Mouse (Mus musculus): ENCODE data around the gene Kcnab1. TPM values are rescaled to one million over a fixed set of nuclear protein-coding genes. Genes with fewer than 3 reads are reported as not detected.
A peak's percentile ranks its signal among the peaks of the same experiment; 100 is the strongest.

The Kcnab1 gene
- total and polyA plus RNA-seq, 3 experiments: 0.82 to 4.5 (median 2.9) TPM

DNA sequence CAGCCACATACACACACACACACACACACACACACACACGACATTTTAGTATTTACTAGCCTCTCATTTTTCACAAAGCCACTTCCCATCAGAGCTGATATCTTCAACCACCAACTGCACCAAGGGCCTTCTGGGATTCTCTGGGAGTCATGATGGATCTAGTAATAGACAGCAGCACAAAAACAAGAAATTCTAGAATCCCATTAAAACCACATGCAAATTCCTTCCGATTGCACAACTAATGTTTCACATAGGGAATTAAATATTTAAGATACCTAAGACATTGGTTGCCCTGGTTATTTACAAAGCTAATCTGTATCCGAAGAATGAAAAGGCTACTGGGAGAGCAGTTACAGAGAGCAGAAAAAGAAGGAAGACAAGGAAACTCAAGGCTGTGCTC is 29.6 kb downstream of the Kcnab1 start:
- H3K79me2 ChIP-seq (replicated peaks; ENCODE audit: control insufficient read depth, insufficient read depth, low read length): no peaks in the 10 kb centered on the region
- intact Hi-C loops (cut with DNase I): no loop called here

DNA sequence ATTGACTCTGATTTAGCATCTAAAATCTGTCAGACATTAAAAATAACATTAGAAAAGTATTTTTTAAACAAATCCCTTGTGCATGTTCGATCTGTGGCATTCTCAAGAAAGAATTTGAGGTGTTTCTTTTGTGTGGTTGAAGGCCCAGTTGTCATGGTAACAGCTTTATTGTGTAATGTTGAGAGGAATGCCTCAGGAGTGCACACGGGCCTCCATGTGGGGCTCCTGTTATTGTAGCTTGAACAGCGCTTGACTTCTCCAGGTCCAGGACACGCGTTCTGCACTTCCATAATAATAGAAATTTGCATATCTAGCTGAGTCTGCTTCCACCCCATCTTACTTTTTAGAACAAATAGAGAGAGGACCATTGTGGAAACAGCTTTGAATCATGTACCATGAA is 36.0 kb downstream of the Kcnab1 start:
- Histone ChIP-seq H3K79me2 (replicated peaks; ENCODE audit: control insufficient read depth, insufficient read depth, low read length) (no peaks in the 10 kb centered on the region), H3K27ac (no peak overlapping the region), H3K36me3 (ENCODE audit: control insufficient read depth, insufficient read depth, low read length) (no peaks in the 10 kb centered on the region), H3K4me1 (ENCODE audit: control insufficient read depth, insufficient read depth, low read length) (no peaks in the 10 kb centered on the region), H3K27me3 (ENCODE audit: control insufficient read depth, insufficient read depth, low read length) (no peaks in the 10 kb centered on the region), H3K4me3 (no peak overlapping the region), H3K9ac (ENCODE audit: low read depth, low read length) (no peak overlapping the region)
- 84% methylated on average over 5 of the region's 5 CpGs for WGBS
- DNase-seq: no peak
- intact Hi-C loops (cut with DNase I): no loop called here
- TF ChIP-seq CTCF (IDR thresholded peaks at IDR 0.05) (no peak), EP300 (IDR thresholded peaks at IDR 0.05; ENCODE audit: insufficient read depth, low read depth, low read length) (no peak), POLR2A (IDR thresholded peaks at IDR 0.05; ENCODE audit: insufficient read depth, low read depth, low read length) (no peak)

More for the DNA sequence above, 29.6 kb downstream of the Kcnab1 start:
- Histone ChIP-seq H3K27me3 (ENCODE audit: control insufficient read depth, insufficient read depth, low read length) (no peaks in the 10 kb centered on the region), H3K9ac (ENCODE audit: low read depth, low read length) (no peak overlapping the region), H3K4me1 (ENCODE audit: control insufficient read depth, insufficient read depth, low read length) (no peaks in the 10 kb centered on the region), H3K4me3 (no peak overlapping the region), H3K27ac (no peak overlapping the region), H3K36me3 (ENCODE audit: control insufficient read depth, insufficient read depth, low read length) (no peaks in the 10 kb centered on the region)
- no peak for TF ChIP-seq POLR2A (IDR thresholded peaks at IDR 0.05; ENCODE audit: insufficient read depth, low read depth, low read length)
- WGBS: 83% methylated on average over 3 of the region's 3 CpGs
- DNase-seq: no peak

DNA sequence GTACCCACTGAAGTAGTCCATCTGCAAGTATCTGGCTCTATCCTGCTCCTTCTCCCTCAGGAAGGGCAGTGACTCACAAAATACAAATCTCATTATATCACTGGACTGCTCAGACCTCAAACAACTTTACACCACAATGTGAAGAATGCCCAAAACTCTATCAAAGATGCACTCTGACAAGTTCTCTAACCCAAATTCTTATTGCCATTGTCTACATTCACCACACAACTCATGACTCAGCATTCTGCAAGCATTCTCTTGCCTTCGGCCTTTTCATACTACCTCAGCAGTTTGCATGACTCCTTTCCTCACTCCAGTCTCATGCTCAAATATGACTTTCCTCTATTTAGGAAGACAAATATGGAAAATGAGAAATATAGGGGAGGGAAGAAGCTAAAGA is 42.6 kb downstream of the Kcnab1 start:
- no peak for DNase-seq
- no peak overlapping the region for H3K4me3 ChIP-seq
- no peak for TF ChIP-seq CTCF (IDR thresholded peaks at IDR 0.05)
- no peak for TF ChIP-seq EP300 (IDR thresholded peaks at IDR 0.05; ENCODE audit: insufficient read depth, low read depth, low read length)
- no peak for TF ChIP-seq POLR2A (IDR thresholded peaks at IDR 0.05; ENCODE audit: insufficient read depth, low read depth, low read length)
- no peaks in the 10 kb centered on the region for H3K79me2 ChIP-seq (replicated peaks; ENCODE audit: control insufficient read depth, insufficient read depth, low read length)
- H3K9ac ChIP-seq (ENCODE audit: low read depth, low read length): no peak overlapping the region
- H3K36me3 ChIP-seq (ENCODE audit: control insufficient read depth, insufficient read depth, low read length): no peaks in the 10 kb centered on the region
- H3K4me1 ChIP-seq (ENCODE audit: control insufficient read depth, insufficient read depth, low read length): no peaks in the 10 kb centered on the region
- intact Hi-C loops (cut with DNase I): no loop called here
- H3K27ac ChIP-seq: no peak overlapping the region
- H3K27me3 ChIP-seq (ENCODE audit: control insufficient read depth, insufficient read depth, low read length): no peaks in the 10 kb centered on the region
- 80% methylated on average over 1 of the region's 1 CpGs for WGBS

DNA sequence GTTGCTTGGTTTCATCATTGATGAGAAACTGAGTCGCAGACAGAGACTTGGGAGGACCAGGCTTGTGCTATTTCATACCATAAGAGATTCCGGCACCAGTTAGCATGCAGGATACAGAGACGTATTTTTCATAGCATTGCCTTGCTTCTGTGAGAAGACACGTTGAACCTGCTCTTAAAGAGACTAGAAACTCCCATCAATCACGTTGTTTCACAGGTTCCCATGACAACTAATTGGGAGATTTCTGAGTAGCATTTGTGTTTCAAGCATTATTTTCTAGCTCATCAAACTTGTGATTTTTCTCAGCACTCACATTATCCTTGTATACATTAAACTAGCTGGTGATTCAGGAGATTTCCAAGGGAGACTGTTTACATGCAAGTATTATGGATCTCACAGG is 63.8 kb downstream of the Kcnab1 start:
- Histone ChIP-seq H3K4me3 (no peak overlapping the region), H3K9ac (ENCODE audit: low read depth, low read length) (no peak overlapping the region), H3K27me3 (ENCODE audit: control insufficient read depth, insufficient read depth, low read length) (no peaks in the 10 kb centered on the region), H3K4me1 (ENCODE audit: control insufficient read depth, insufficient read depth, low read length) (no peaks in the 10 kb centered on the region), H3K27ac (no peak overlapping the region), H3K79me2 (replicated peaks; ENCODE audit: control insufficient read depth, insufficient read depth, low read length) (no peaks in the 10 kb centered on the region), H3K36me3 (ENCODE audit: control insufficient read depth, insufficient read depth, low read length) (no peaks in the 10 kb centered on the region)
- 81% methylated on average over 5 of the region's 5 CpGs for WGBS
- intact Hi-C loops (cut with DNase I): no loop called here
- TF ChIP-seq EP300 (IDR thresholded peaks at IDR 0.05; ENCODE audit: insufficient read depth, low read depth, low read length): no peak
- TF ChIP-seq POLR2A (IDR thresholded peaks at IDR 0.05; ENCODE audit: insufficient read depth, low read depth, low read length): no peak
- no peak for TF ChIP-seq CTCF (IDR thresholded peaks at IDR 0.05)
- DNase-seq: no peak

DNA sequence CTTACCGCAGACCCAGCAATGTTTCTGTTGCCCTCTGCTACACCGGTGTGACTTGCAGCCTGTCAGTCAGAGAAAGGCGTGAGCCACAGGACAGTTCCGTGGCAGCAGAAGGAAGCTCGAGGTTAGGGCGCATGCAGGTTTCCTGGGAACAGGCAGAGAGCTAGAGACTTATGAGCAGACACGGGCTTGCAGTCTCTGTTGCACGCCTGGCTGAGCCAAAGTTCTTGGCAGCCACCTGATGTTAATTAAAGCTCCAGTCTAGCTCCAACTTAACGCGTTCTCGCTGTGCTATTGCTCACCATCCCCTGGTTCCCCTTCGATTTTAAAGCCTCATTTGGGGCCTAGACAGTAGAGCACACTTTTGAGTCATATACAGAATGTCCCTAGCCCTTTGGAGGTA is 65.4 kb downstream of the Kcnab1 start:
- Histone ChIP-seq H3K79me2 (replicated peaks; ENCODE audit: control insufficient read depth, insufficient read depth, low read length) (no peaks in the 10 kb centered on the region), H3K4me3 (no peak overlapping the region), H3K9ac (ENCODE audit: low read depth, low read length) (no peak overlapping the region), H3K27me3 (ENCODE audit: control insufficient read depth, insufficient read depth, low read length) (no peaks in the 10 kb centered on the region), H3K36me3 (ENCODE audit: control insufficient read depth, insufficient read depth, low read length) (no peaks in the 10 kb centered on the region), H3K4me1 (ENCODE audit: control insufficient read depth, insufficient read depth, low read length) (no peaks in the 10 kb centered on the region), H3K27ac (no peak overlapping the region)
- peak in 1 of 2 experiments; percentile 23 for DNase-seq
- WGBS: 63% methylated on average over 12 of the region's 12 CpGs
- intact Hi-C loops (cut with DNase I): no loop called here
- no peak for TF ChIP-seq CTCF (IDR thresholded peaks at IDR 0.05)
- no peak for TF ChIP-seq POLR2A (IDR thresholded peaks at IDR 0.05; ENCODE audit: insufficient read depth, low read depth, low read length)
- no peak for TF ChIP-seq EP300 (IDR thresholded peaks at IDR 0.05; ENCODE audit: insufficient read depth, low read depth, low read length)

DNA sequence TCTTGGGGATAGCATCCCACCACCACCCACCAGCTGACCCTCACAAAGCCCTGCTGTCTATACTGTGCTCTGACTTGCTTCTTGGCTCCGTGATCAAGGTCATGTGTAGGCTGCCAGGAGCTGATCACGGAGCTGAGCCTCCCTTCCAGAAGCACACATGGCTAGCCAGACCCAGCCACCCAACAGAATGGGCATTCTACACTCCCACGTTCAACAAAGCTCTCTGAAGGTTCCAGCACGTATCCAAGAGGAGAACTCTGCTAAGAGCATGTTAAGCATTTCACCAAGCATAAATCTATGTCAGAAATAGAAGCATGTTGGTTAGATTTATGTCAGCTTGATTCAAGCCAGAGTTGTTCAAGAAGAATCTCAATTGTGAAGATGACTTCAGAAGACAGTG is 66.6 kb downstream of the Kcnab1 start:
- Histone ChIP-seq H3K9ac (ENCODE audit: low read depth, low read length) (no peak overlapping the region), H3K4me3 (no peak overlapping the region), H3K27ac (no peak overlapping the region), H3K36me3 (ENCODE audit: control insufficient read depth, insufficient read depth, low read length) (no peaks in the 10 kb centered on the region), H3K79me2 (replicated peaks; ENCODE audit: control insufficient read depth, insufficient read depth, low read length) (no peaks in the 10 kb centered on the region), H3K4me1 (ENCODE audit: control insufficient read depth, insufficient read depth, low read length) (no peaks in the 10 kb centered on the region), H3K27me3 (ENCODE audit: control insufficient read depth, insufficient read depth, low read length) (no peaks in the 10 kb centered on the region)
- DNase-seq: no peak
- 67% methylated on average over 4 of the region's 4 CpGs for WGBS
- intact Hi-C loops (cut with DNase I): no loop called here
- TF ChIP-seq EP300 (IDR thresholded peaks at IDR 0.05; ENCODE audit: insufficient read depth, low read depth, low read length) (no peak), POLR2A (IDR thresholded peaks at IDR 0.05; ENCODE audit: insufficient read depth, low read depth, low read length) (no peak), CTCF (IDR thresholded peaks at IDR 0.05) (no peak)

Data from heart, adult 2 months (tissue).